Mouse (Mus musculus) CH12.LX (cell line): ENCODE measurements at regions not wholly inside any gene's neighbourhood (a gene's known extent, or its start where the extent isn't known, plus 50 kb on each side); places are given as distances from the start of the nearest gene placed in this dataset.

Experiments used
- CHD2 ChIP-seq: IDR thresholded peaks from 2 replicates; pipeline ENCODE4 v1.6.1; 2011; ENCODE audit warnings: low read length, improper control_type of control experiment
- CTCF ChIP-seq, 2 experiments: IDR thresholded peaks in 1 of 2; conservative IDR thresholded peaks in 1 of 2; 2 replicates each; pipeline ENCODE4 v1.5.1; 2011 to 2012; ENCODE audit warnings: low read depth in 2 of 2, low read length in 2 of 2, improper control_type of control experiment in 1 of 2, inconsistent platforms in 1 of 2, mild to moderate bottlenecking in 1 of 2, moderate library complexity in 1 of 2
- ELF1 ChIP-seq: IDR thresholded peaks from 2 replicates; pipeline ENCODE4 v1.6.1; 2014; ENCODE audit warnings: low read depth, mild to moderate bottlenecking, inconsistent platforms, low read length, improper control_type of control experiment
- EP300 ChIP-seq: IDR thresholded peaks from 2 replicates; pipeline ENCODE4 v1.6.1; 2011; ENCODE audit warnings: low read length, improper control_type of control experiment
- KAT2A ChIP-seq: IDR thresholded peaks from 2 replicates; pipeline ENCODE4 v1.6.1; 2012; ENCODE audit warnings: low read length, improper control_type of control experiment, inconsistent platforms; ENCODE audit not compliant: insufficient replicate concordance
- MEF2A ChIP-seq: IDR thresholded peaks from 2 replicates; pipeline ENCODE4 v1.6.1; 2014; ENCODE audit warnings: low read depth, mild to moderate bottlenecking, inconsistent platforms, low read length, improper control_type of control experiment, borderline replicate concordance
- NRF1 ChIP-seq: IDR thresholded peaks from 2 replicates; pipeline ENCODE4 v1.6.1; 2014; ENCODE audit warnings: low read depth, mild to moderate bottlenecking, inconsistent platforms, low read length, improper control_type of control experiment, moderate library complexity
- PAX5 ChIP-seq: IDR thresholded peaks from 2 replicates; pipeline ENCODE4 v1.6.1; 2012; ENCODE audit warnings: low read length, inconsistent platforms, mixed read lengths
- POLR2A ChIP-seq: IDR thresholded peaks from 2 replicates; pipeline ENCODE4 v1.6.1; 2011; ENCODE audit warnings: low read depth, mild to moderate bottlenecking, improper control_type of control experiment, low read length
- TCF12 ChIP-seq: IDR thresholded peaks from 2 replicates; pipeline ENCODE4 v1.6.1; 2014; ENCODE audit warnings: low read depth, mild to moderate bottlenecking, inconsistent platforms, low read length, improper control_type of control experiment
- USF1 ChIP-seq: IDR thresholded peaks from 2 replicates; pipeline ENCODE4 v1.6.1; 2014; ENCODE audit warnings: low read depth, mild to moderate bottlenecking, inconsistent platforms, low read length, improper control_type of control experiment
- USF2 ChIP-seq: conservative IDR thresholded peaks from 2 replicates; pipeline ENCODE4 v1.6.1; 2011; ENCODE audit warnings: low read depth, low read length, improper control_type of control experiment
- ZKSCAN1 ChIP-seq: IDR thresholded peaks from 2 replicates; pipeline ENCODE4 v1.6.1; 2012; ENCODE audit warnings: low read depth, inconsistent platforms, low read length, improper control_type of control experiment, borderline replicate concordance

DNA sequence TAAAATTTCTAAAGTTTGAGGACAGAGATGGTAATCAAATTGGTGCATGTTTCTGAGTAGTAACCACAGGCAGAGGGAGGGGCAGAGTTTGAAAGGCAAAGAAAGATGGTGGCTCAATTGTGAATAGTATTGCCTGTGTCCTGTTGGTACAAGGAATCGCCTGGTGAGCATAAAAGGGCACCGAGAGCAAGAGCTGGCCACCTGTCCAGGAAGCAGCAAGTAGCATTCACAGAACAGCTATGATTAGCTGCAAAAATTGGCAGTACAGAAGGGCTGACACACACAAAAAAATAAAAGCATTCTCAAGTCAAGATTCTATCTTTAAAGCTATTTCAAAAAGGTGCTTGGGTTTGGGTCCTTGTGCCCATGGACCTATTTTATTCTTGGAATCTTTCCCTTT, 51.7 kb upstream of the Dusp10 start:
- no peak for TF ChIP-seq CTCF (conservative IDR thresholded peaks at IDR 0.05 in 1 of 2, IDR thresholded peaks at IDR 0.05 in 1 of 2; ENCODE audit: low read depth in 2 of 2, low read length in 2 of 2)
- TF ChIP-seq ELF1: no peak
- no peak for TF ChIP-seq TCF12
- no peak for TF ChIP-seq KAT2A
- no peak for TF ChIP-seq USF2
- no peak for TF ChIP-seq EP300
- TF ChIP-seq POLR2A: no peak
- TF ChIP-seq ZKSCAN1: no peak
- no peak for TF ChIP-seq MEF2A
- TF ChIP-seq USF1: no peak
- TF ChIP-seq CHD2: no peak
- no peak for TF ChIP-seq PAX5
- TF ChIP-seq NRF1: no peak
